In genomic region chr8:110996641-110997430, GRCm38 (mm10) we compare ENCODE assay signal across 8 mouse cellular contexts. TPM values are rescaled to one million over a fixed set of nuclear protein-coding genes. Genes with fewer than 3 reads are reported as not detected.
DNase-seq lines count a peak whose midpoint lies in the region; ATAC-seq and TF ChIP-seq lines count a peak whose summit lies in the region.

No protein-coding gene starts in this region.

- peak overlapping the region; percentile 71 for H3K4me2 ChIP-seq in hindbrain, embryonic 11.5 days (replicated peaks; ENCODE audit: low read depth, low read length)
- H3K4me2 ChIP-seq in midbrain, embryonic 13.5 days (replicated peaks): peak overlapping the region; percentile 84

- no peaks in the 10 kb centered on the region for H3K9me3 ChIP-seq in hindbrain, embryonic 11.5 days (ENCODE audit: control insufficient read depth, low read length)
- no peaks in the 10 kb centered on the region for H3K9me3 ChIP-seq in midbrain, embryonic 13.5 days

- ATAC-seq in hindbrain, embryonic 11.5 days (ENCODE audit: low FRiP score): no peak
- no peak; the same call in 1 of the 2 replicates for ATAC-seq in midbrain, embryonic 13.5 days

- peak overlapping the region; percentile 78; the same call in 1 of the 2 replicates for H3K27ac ChIP-seq in left cerebral cortex, adult 2 months
- H3K27ac ChIP-seq in hindbrain, embryonic 11.5 days (ENCODE audit: low read depth, low read length): no peak overlapping the region
- peak overlapping the region; percentile 76 for H3K27ac ChIP-seq in midbrain, embryonic 13.5 days

- DNase-seq in left cerebral cortex, adult 2 months (ENCODE audit: extremely low spot score in 1 of 2, low spot score in 2 of 2): no peak
- no peak for DNase-seq in left cerebral cortex, postnatal 10 days (ENCODE audit: extremely low spot score in 1 of 2, low spot score in 2 of 2)
- DNase-seq in ZHBTc4 (ENCODE audit: low read depth, low spot score): peak; percentile 40
- no peak for DNase-seq in hindbrain, embryonic 11.5 days (ENCODE audit: low spot score)
- no peak for DNase-seq in right cerebral cortex, adult 2 months (ENCODE audit: low spot score in 2 of 2)
- no peak for DNase-seq in kidney, postnatal 36 days
- DNase-seq in cerebellum, postnatal 14 days: no peak

- no peaks in the 10 kb centered on the region for H3K27me3 ChIP-seq in hindbrain, embryonic 11.5 days (ENCODE audit: control insufficient read depth, insufficient read depth, low read length)
- no peaks in the 10 kb centered on the region for H3K27me3 ChIP-seq in midbrain, embryonic 13.5 days

- no peak for TF ChIP-seq CTCF in left cerebral cortex, adult 2 months (IDR thresholded peaks at IDR 0.05)

- H3K4me3 ChIP-seq in left cerebral cortex, adult 2 months: peak overlapping the region; percentile 90
- peak overlapping the region; percentile 67 for H3K4me3 ChIP-seq in hindbrain, embryonic 11.5 days (ENCODE audit: low read depth, low read length)
- H3K4me3 ChIP-seq in midbrain, embryonic 13.5 days (replicated peaks): peak overlapping the region; percentile 93

- H3K36me3 ChIP-seq in hindbrain, embryonic 11.5 days (ENCODE audit: control insufficient read depth, insufficient read depth, low read length): no peaks in the 10 kb centered on the region
- peaks cover 24% of the 10 kb centered on the region for H3K36me3 ChIP-seq in midbrain, embryonic 13.5 days

- peaks cover 3% of the 10 kb centered on the region; the same call in 1 of the 2 replicates for H3K4me1 ChIP-seq in hindbrain, embryonic 11.5 days (replicated peaks; ENCODE audit: control insufficient read depth, insufficient read depth, low read length)
- peaks cover 11% of the 10 kb centered on the region for H3K4me1 ChIP-seq in midbrain, embryonic 13.5 days (replicated peaks)

- intact Hi-C loops in left cerebral cortex, adult 2 months (cut with DNase I): loop anchor here (5.0 to 10.0 kb wide), 2 partner anchors 150 to 252 kb away; partner anchors contain the start of genes Cog4 and Sf3b3
- intact Hi-C loops in left cerebral cortex, postnatal 10 days (cut with DNase I): no loop called here

- H3K9ac ChIP-seq in hindbrain, embryonic 11.5 days (ENCODE audit: low read depth, low read length): peak overlapping the region; percentile 76
- H3K9ac ChIP-seq in midbrain, embryonic 13.5 days (replicated peaks): peak overlapping the region; percentile 85

- 40% methylated on average over 16 of the region's 16 CpGs for WGBS in hindbrain, embryonic 11.5 days
- 37% methylated on average over 16 of the region's 16 CpGs for WGBS in midbrain, embryonic 13.5 days

RNA-seq across cellular contexts. Expression of gene Ddx19a, which starts 0.8 kb away (rescaled TPM):
- total RNA-seq in left cerebral cortex, adult 2 months (2021): 10 to 100 TPM; 26.8 to 26.9 TPM
- total RNA-seq in left cerebral cortex, postnatal 10 days (2021): 10 to 100 TPM; 30.9 to 34.4 TPM
- polyA plus RNA-seq in hindbrain, embryonic 11.5 days (2014; fragmentation: Nextera tagmentation; extraction: Ambion mirVana): 29.8 and 32.8 TPM in 2 replicates
- polyA plus RNA-seq in midbrain, embryonic 13.5 days (2015; fragmentation: Nextera tagmentation; extraction: Ambion mirVana): 13.5 and 14.4 TPM in 2 replicates

RNA-seq across cellular contexts. Expression of gene Ddx19b, which starts 34.7 kb away (rescaled TPM):
- 10 to 100 TPM; 21.3 to 22.5 TPM for total RNA-seq in left cerebral cortex, adult 2 months (2021)
- 10 to 100 TPM; 27.2 to 28.2 TPM for total RNA-seq in left cerebral cortex, postnatal 10 days (2021)
- 6.0 and 7.2 TPM in 2 replicates for polyA plus RNA-seq in hindbrain, embryonic 11.5 days (2014; fragmentation: Nextera tagmentation; extraction: Ambion mirVana)
- 8.9 and 9.2 TPM in 2 replicates for polyA plus RNA-seq in midbrain, embryonic 13.5 days (2015; fragmentation: Nextera tagmentation; extraction: Ambion mirVana)

RNA-seq across cellular contexts. Expression of gene Aars, which starts 36.1 kb away (rescaled TPM):
- total RNA-seq in left cerebral cortex, adult 2 months (2021): 100 to 1,000 TPM in 1 of 2 experiments, 10 to 100 TPM in 1; 90.2 to 103 TPM
- total RNA-seq in left cerebral cortex, postnatal 10 days (2021): 100 to 1,000 TPM in 1 of 2 experiments, 10 to 100 TPM in 1; 96.8 to 102 TPM
- polyA plus RNA-seq in hindbrain, embryonic 11.5 days (2014; fragmentation: Nextera tagmentation; extraction: Ambion mirVana): 64.5 and 74.6 TPM in 2 replicates
- 71.9 and 73.8 TPM in 2 replicates for polyA plus RNA-seq in midbrain, embryonic 13.5 days (2015; fragmentation: Nextera tagmentation; extraction: Ambion mirVana)

RNA-seq across cellular contexts. Expression of gene Exosc6, which starts 59.3 kb away (rescaled TPM):
- total RNA-seq in left cerebral cortex, adult 2 months (2021): not detected
- total RNA-seq in left cerebral cortex, postnatal 10 days (2021): not detected
- 15.0 and 21.6 TPM in 2 replicates for polyA plus RNA-seq in hindbrain, embryonic 11.5 days (2014; fragmentation: Nextera tagmentation; extraction: Ambion mirVana)
- polyA plus RNA-seq in midbrain, embryonic 13.5 days (2015; fragmentation: Nextera tagmentation; extraction: Ambion mirVana): not detected in 2 replicates
